Mouse (Mus musculus): ENCODE measurements around the gene Pax2. TPM values are rescaled to one million over a fixed set of nuclear protein-coding genes. Genes with fewer than 3 reads are reported as not detected.

Gene Pax2
- polyA plus RNA-seq, 1 experiment from 2014 or later, result not detected

- Histone ChIP-seq H3K27me3 (replicated peaks) (peaks cover 97% of the 10 kb centered on the region), H3K27ac (ENCODE audit: poor library complexity, severe bottlenecking) (no peak overlapping the region), H3K4me1 (replicated peaks) (peaks cover 30% of the 10 kb centered on the region), H3K9ac (no peak overlapping the region), H3K4me3 (0 out of 2 replicates have a peak overlapping the region, but pooled peaks have one; percentile 2), H3K9me3 (replicated peaks) (no peaks in the 10 kb centered on the region; the same call in 1 of the 2 replicates), H3K36me3 (no peaks in the 10 kb centered on the region), H3K4me2 (peak overlapping the region; percentile 47)
- WGBS, result 3% methylated on average over 16 of the region's 16 CpGs
- no peak for ATAC-seq (ENCODE audit: insufficient number of reproducible peaks, low FRiP score)
These were observed 15.5 kb upstream of the Pax2 start for GRCm38 (mm10) chr19:44740300-44740699.

DNA sequence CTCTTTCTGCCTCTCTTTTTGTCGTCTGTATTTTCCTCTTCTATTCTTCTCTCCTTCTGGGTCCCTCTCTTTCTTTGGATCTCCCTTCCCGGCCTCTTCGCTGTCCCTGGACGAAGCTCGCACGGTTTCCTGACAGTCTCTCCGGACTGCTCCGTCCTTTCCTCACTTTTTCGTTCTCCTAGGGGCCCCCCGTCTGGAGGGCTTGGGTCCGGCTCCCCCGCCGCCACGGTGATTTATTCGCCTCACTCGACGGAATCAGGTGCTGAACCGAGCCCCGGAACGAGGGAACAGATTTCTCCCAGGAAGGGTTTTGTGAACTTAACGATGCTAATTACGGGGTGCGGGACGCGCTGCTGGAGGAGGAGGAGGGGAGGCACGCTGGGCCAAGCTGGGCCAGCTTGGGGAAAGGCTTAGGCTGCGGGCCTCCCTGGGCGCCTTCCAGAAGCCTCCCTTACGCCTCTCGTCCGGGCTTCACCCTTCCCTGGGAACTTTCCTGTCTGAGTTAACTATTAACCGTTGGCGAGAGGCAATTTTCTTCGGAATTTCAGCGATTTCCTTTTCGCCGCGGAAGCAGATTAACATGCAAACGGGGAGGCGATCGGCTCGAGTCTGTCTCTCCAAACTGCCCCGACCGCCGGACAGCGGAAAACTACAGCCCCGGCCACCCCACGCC is 14.6 kb upstream of the Pax2 start:
- Histone ChIP-seq H3K27me3 (replicated peaks) (peaks cover 97% of the 10 kb centered on the region), H3K4me3 (peak overlapping the region; percentile 37), H3K9me3 (replicated peaks) (no peaks in the 10 kb centered on the region; the same call in 1 of the 2 replicates), H3K36me3 (no peaks in the 10 kb centered on the region), H3K4me1 (replicated peaks) (peaks cover 28% of the 10 kb centered on the region), H3K27ac (ENCODE audit: poor library complexity, severe bottlenecking) (no peak overlapping the region), H3K4me2 (peak overlapping the region; percentile 69), H3K9ac (peak overlapping the region; percentile 26)
- no peak for ATAC-seq (ENCODE audit: insufficient number of reproducible peaks, low FRiP score)
- under 1% methylated on average over 47 of the region's 48 CpGs for WGBS

GRCm38 (mm10) chr19:44741764-44742127 is 14.1 kb upstream of the Pax2 start:
- Histone ChIP-seq H3K27me3 (replicated peaks) (peaks cover 97% of the 10 kb centered on the region), H3K36me3 (no peaks in the 10 kb centered on the region), H3K4me3 (peak overlapping the region; percentile 37), H3K9ac (peak overlapping the region; percentile 26; the same call in 1 of the 2 replicates), H3K4me1 (replicated peaks) (peaks cover 32% of the 10 kb centered on the region), H3K4me2 (peak overlapping the region; percentile 69), H3K27ac (ENCODE audit: poor library complexity, severe bottlenecking) (no peak overlapping the region), H3K9me3 (replicated peaks) (no peaks in the 10 kb centered on the region; the same call in 1 of the 2 replicates)
- WGBS, result 2% methylated on average over 13 of the region's 13 CpGs
- no peak; the same call in 1 of the 2 replicates for ATAC-seq (ENCODE audit: insufficient number of reproducible peaks, low FRiP score)

GRCm38 (mm10) chr19:44742131-44743020 is 13.5 kb upstream of the Pax2 start:
- Histone ChIP-seq H3K27me3 (replicated peaks) (peaks cover 96% of the 10 kb centered on the region), H3K9ac (no peak overlapping the region), H3K27ac (ENCODE audit: poor library complexity, severe bottlenecking) (no peak overlapping the region), H3K4me2 (peak overlapping the region; percentile 69), H3K4me1 (replicated peaks) (peaks cover 34% of the 10 kb centered on the region), H3K36me3 (no peaks in the 10 kb centered on the region), H3K9me3 (replicated peaks) (no peaks in the 10 kb centered on the region; the same call in 1 of the 2 replicates), H3K4me3 (peak overlapping the region; percentile 37)
- ATAC-seq (ENCODE audit: insufficient number of reproducible peaks, low FRiP score), result no peak; the same call in 1 of the 2 replicates
- under 1% methylated on average over 22 of the region's 22 CpGs for WGBS

DNA sequence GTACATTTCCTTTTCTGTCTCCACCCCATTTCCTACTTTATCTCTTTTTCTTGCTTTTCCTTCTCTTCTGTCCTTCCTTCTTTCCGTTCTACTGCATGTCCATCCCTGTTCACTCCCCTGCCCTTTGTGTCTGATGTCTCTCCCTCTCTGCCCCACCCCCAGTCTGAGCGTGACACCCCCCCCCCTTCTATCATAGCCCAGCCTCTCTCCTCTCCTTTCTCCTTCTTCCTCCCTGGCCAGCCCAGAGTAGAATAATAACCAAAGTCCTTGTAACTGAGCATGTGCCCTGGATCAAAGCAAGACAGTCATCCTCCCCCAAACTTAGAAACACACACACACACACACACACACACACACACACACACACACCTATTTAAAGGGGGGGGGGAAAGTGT is 12.8 kb upstream of the Pax2 start:
- 0% methylated on average over 2 of the region's 2 CpGs for WGBS
- ATAC-seq (ENCODE audit: insufficient number of reproducible peaks, low FRiP score), result no peak
- H3K9me3 ChIP-seq (replicated peaks), result no peaks in the 10 kb centered on the region; the same call in 1 of the 2 replicates
- H3K27ac ChIP-seq (ENCODE audit: poor library complexity, severe bottlenecking), result no peak overlapping the region
- H3K4me1 ChIP-seq (replicated peaks), result peaks cover 34% of the 10 kb centered on the region
- no peak overlapping the region for H3K9ac ChIP-seq
- no peak overlapping the region for H3K4me2 ChIP-seq
- H3K4me3 ChIP-seq, result no peak overlapping the region
- no peaks in the 10 kb centered on the region for H3K36me3 ChIP-seq
- peaks cover 96% of the 10 kb centered on the region for H3K27me3 ChIP-seq (replicated peaks)

DNA sequence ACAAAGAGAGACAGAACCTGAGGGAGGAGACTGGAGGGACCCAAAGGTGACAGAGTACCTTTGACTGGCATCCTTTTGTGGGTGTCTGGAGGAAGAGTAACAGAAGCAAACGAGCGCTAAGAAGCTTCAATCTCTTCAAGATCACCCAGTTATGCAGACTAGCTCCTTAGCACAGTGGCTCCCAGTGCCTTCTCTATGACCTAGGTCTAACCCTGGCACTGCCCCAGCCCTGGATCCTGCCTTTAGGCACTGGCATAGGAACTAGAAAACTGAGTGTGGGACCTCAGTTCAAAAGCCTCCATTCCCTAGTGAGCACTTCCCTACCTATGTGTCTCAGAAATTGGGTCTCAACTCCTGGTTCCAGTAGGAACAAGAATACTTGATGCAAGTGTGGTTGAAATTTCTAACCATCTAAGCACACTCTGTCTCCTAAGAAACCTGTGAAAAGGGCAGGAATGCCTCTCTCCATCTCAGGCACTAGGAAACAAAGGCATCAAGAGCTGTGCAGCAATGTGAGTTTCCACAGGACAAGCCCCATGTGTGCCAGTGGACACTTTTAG is 11.8 kb upstream of the Pax2 start:
- Histone ChIP-seq H3K9me3 (replicated peaks) (no peaks in the 10 kb centered on the region; the same call in 1 of the 2 replicates), H3K4me3 (no peak overlapping the region), H3K4me1 (replicated peaks) (peaks cover 34% of the 10 kb centered on the region), H3K4me2 (no peak overlapping the region), H3K9ac (no peak overlapping the region), H3K27me3 (replicated peaks) (peaks cover 95% of the 10 kb centered on the region), H3K36me3 (no peaks in the 10 kb centered on the region), H3K27ac (ENCODE audit: poor library complexity, severe bottlenecking) (no peak overlapping the region)
- 12% methylated on average over 2 of the region's 2 CpGs for WGBS
- no peak for ATAC-seq (ENCODE audit: insufficient number of reproducible peaks, low FRiP score)

DNA sequence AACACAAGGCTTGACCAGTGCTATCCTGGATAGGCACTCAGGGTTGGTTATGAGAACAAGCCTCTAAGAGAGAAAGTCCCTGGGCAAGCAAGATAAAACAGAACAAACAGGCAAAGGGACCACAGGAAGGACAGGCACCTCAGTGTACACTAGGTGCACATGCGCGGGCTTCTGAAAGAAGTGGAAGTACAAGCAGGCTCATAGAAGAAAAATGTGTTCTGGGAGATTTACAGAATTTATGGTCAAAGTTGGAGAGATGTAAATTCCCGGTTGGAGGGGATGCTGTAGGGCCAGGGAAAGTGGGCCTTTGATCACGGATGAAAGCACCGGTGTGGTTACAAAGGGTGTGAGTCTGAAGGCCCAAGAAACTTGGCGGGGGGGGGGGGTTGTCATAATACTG is 10.1 kb upstream of the Pax2 start:
- WGBS, result 6% methylated on average over 6 of the region's 6 CpGs
- Histone ChIP-seq H3K4me3 (no peak overlapping the region), H3K36me3 (no peaks in the 10 kb centered on the region), H3K9me3 (replicated peaks) (no peaks in the 10 kb centered on the region), H3K9ac (no peak overlapping the region), H3K27ac (ENCODE audit: poor library complexity, severe bottlenecking) (no peak overlapping the region), H3K27me3 (replicated peaks) (peaks cover 94% of the 10 kb centered on the region), H3K4me2 (no peak overlapping the region), H3K4me1 (replicated peaks) (peaks cover 34% of the 10 kb centered on the region)
- ATAC-seq (ENCODE audit: insufficient number of reproducible peaks, low FRiP score), result no peak

GRCm38 (mm10) chr19:44746541-44747024 is 9.3 kb upstream of the Pax2 start:
- Histone ChIP-seq H3K4me1 (replicated peaks) (peaks cover 30% of the 10 kb centered on the region), H3K4me2 (peak overlapping the region; percentile 44), H3K27me3 (replicated peaks) (peaks cover 95% of the 10 kb centered on the region), H3K4me3 (peak overlapping the region; percentile 20), H3K9me3 (replicated peaks) (no peaks in the 10 kb centered on the region), H3K9ac (peak overlapping the region; percentile 5; the same call in 1 of the 2 replicates), H3K27ac (ENCODE audit: poor library complexity, severe bottlenecking) (no peak overlapping the region), H3K36me3 (no peaks in the 10 kb centered on the region)
- under 1% methylated on average over 41 of the region's 42 CpGs for WGBS
- ATAC-seq (ENCODE audit: insufficient number of reproducible peaks, low FRiP score), result no peak

GRCm38 (mm10) chr19:44747471-44747870 is 8.4 kb upstream of the Pax2 start:
- Histone ChIP-seq H3K4me2 (no peak overlapping the region), H3K9me3 (replicated peaks) (no peaks in the 10 kb centered on the region), H3K4me3 (no peak overlapping the region), H3K9ac (no peak overlapping the region), H3K27me3 (replicated peaks) (peaks cover 97% of the 10 kb centered on the region), H3K4me1 (replicated peaks) (peaks cover 21% of the 10 kb centered on the region), H3K36me3 (no peaks in the 10 kb centered on the region), H3K27ac (ENCODE audit: poor library complexity, severe bottlenecking) (no peak overlapping the region)
- no peak for ATAC-seq (ENCODE audit: insufficient number of reproducible peaks, low FRiP score)
- whole genome bisulfite sequencing, result 10% methylated on average over 4 of the region's 4 CpGs

- no peak for ATAC-seq (ENCODE audit: insufficient number of reproducible peaks, low FRiP score)
- H3K27me3 ChIP-seq (replicated peaks), result peaks cover 97% of the 10 kb centered on the region
- no peak overlapping the region for H3K9ac ChIP-seq
- no peak overlapping the region for H3K27ac ChIP-seq (ENCODE audit: poor library complexity, severe bottlenecking)
- no peak overlapping the region for H3K4me2 ChIP-seq
- WGBS, result 1% methylated on average over 5 of the region's 5 CpGs
- H3K4me1 ChIP-seq (replicated peaks), result peaks cover 17% of the 10 kb centered on the region
- H3K36me3 ChIP-seq, result no peaks in the 10 kb centered on the region
- no peaks in the 10 kb centered on the region for H3K9me3 ChIP-seq (replicated peaks)
- H3K4me3 ChIP-seq, result no peak overlapping the region
These were observed 7.6 kb upstream of the Pax2 start for GRCm38 (mm10) chr19:44748271-44748670.

All from heart, embryonic 12.5 days (tissue).